Mouse (Mus musculus) kidney, postnatal 25 days (tissue): ENCODE measurements around the gene Actc1.

Experiments used
- DNase-seq, 2 experiments: peaks; one replicate each; pipeline ENCODE4 v3.0.0; 2021; ENCODE audit warnings: mixed read lengths in 2 of 2

Actc1 gene

DNA sequence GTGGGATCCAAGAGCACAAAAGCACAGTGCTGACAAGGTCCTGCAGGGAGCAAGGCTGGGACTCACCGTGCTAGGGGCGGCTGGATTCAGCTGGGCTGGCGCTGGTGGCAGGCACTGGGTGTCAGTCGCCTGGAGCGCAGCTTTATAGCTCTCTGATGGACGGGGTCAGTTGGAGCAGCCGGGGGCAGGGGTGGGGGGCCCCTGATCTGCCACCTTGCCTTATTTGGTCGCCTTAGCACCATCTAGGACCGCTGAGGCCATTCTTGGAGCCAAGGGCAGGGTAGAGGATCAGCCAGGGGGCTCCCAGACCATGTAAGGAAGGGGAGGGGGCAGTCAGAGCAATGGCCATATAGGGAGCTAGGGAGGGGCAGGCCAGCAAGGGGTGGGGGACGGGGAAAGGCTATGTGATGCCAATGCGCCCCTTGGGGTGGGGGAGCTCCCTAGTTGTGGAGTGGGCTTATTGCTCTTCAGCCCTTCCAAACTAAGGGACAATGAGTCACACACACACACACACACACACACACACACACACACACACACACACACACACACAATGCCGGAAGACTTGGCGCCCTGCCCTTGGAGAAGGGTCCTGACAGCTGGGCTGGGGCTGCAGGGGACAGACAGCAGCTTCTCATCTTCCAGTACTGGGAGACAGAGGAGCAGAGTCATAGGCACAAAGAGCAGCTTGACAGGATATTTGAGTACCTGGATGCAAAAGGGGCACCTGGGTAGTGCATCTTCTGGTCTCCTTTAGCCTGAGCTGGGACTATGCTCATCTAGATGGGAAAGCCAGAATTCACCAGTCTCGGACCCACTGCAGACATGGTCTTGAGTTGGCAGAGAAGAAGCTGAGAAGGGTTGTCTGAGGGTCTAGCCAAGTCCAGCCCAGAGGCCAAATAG, at the start of gene Actc1:
TSS of gene Actc1 (minus strand) at position 853 of the 903 bp plus-strand sequence.
- no peak for DNase-seq

DNA sequence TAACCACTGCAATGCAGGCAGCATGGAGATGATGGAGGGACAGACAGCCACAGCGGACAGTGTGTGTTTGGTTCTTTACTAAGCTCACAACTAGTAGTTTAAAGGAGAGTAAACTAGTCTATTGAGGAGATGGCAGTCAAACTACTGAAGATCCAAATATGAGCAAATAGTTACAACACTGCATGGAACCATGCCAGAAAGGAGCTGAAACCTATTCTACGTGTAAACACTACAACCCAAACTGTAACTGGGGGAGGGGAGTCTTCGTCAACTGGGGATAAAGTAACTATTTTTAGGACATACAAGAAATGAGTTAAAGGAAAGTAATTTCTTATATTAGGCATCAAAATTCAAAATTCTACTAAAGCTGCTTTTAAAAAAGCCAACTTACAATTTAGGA, 49.1 kb upstream of the Actc1 start:
- no peak for DNase-seq

DNA sequence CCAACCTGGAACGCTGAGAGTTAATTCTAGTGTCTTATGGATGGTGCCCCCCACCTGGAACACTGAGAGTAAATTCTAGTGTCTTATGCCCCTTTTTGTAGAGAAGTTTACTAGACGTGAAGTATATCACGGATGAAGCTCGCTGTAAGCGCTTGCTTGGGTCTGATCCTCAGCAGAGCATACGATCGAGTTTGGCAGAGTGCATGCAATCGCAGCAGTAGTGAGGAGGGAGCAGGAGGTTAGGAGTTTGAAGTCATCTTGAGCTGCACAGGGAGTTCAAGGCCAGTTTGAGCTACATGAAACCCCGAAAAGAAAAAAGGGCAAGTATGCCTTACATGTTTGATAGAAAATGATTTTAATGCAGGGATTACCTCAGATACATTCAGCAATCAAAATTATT, 47.5 kb upstream of the Actc1 start:
- no peak for DNase-seq

DNA sequence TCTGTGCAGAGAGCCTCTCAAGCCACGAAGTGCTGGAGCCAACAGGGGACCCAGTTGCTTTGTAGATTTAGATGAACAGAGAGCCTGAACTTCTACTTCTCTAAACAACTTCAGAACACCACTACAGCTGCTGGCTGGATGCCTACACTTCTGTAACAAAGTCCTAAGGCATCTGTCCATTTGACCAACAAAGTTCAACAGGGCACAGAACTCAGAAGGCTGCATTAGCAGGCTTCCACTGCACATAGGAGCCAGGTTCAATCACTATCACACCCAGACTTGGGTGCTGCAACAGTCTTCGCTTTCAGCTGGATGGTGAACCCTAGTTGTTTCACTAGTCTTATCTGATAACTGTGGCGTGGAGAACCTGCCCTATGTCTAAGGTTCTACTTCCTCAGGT, 46.5 kb upstream of the Actc1 start:
- peak in 1 of 2 experiments; percentile 10 for DNase-seq

DNA sequence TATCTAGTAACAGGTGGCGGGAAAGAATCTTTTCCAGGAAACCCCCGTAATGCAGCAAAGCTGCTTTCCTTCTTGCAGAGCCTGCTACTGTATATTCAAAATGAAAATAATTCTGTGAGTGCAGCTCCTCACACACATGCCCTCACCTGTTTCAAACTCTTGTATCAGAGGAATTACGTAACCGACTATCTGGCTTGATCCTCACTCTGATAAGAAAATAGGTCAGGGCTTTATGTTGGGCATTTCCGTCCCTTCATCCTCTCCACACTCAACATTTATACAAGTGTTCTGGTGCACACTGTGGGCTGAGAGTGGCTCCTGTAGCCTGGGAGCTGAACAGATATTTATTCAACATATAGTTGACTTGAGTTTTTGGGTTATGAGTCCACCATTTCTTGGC, 45.8 kb upstream of the Actc1 start:
- no peak for DNase-seq

DNA sequence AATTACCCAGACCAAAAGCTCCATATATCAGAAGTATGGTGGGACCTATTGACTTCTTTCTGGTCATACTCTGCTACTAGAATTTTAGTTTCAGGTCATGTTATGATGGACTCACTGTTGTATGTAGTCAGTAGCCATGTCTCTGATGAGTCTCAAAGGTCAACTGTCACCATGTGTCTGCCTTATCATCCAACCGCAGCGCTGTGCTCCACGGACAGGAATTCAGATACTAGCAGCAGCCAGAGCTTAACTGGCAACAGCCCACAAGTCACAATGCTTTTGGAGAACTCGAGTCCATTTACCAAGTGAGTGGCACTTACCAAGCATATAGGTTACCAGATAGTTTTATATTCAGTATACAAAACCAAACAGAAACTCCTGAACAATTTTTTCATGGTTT, 44.3 kb upstream of the Actc1 start:
- DNase-seq = no peak

DNA sequence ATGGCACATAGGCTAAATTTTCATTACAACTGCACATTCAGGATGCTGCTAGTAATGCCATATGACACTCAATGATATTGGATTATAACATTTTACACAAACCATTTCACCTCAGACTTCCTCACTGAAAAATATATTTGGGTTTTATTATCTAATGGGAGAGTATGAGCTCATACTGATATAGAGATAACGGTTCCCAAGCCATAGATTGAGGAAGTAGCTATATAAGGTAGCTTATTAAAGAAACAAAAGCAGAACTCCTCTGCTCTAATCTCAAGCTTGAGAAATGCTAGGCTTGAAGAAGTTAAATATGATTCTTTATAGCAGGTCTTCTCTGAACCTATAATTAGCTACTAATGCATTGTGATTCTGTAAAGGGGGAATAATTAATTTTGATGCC, 43.2 kb upstream of the Actc1 start:
- DNase-seq = no peak

DNA sequence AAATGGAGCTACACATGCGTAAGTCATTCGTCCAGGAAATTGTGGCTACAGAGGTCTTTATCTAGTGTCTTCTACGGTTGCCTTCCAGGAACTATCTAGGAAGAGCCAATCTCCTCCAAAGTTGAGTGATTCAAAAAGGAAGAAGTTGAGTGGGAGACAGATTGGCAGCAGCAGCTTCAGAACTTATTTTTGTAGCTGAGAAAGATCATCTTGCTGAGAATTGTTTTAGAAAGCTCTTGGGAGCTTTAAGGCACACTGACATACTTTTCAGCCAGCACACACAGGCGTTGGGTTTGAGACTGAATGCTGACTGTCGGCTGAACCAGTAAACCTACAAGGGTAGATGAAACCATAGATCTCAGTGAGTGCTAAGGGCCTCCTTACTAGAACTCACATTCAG, 42.0 kb upstream of the Actc1 start:
- no peak for DNase-seq

DNA sequence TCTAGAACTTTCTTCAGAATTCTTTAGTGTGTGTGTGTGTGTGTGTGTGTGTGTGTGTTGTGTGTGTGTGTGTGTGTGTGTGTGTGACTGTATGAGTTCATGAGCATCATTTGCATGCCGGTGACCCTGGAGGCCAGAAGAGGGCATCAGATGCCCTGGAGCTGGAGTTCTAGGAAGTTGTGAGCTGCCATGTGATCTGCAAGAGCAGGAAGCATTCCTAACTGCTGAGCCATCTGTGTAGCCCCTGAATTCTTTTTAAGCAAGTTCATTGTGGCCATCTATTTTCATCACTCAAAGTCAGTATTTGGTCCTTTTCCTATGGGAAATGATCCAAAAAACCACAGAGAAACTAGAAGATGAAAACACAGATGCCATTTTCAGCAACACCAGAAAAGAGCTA, 41.3 kb upstream of the Actc1 start:
- no peak for DNase-seq

DNA sequence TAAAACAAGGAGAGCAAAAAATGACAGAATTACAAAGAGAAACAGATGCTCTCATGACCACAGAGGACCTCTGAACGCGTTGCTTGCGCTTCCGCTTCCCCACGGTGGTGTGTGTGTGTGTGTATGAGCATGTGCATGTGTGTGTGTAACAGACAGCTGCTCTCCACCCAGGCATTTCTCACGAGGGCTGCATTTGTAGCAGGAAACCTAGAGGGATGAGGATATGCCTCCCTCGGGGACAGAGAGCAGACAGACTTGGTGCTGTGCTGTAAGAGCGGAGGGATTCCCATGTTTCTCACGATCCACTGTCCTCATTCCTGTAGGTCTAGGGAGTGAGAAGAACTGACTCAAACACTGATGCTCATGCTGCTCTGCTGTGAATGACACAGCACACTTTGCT, 40.2 kb upstream of the Actc1 start:
- DNase-seq = no peak

DNA sequence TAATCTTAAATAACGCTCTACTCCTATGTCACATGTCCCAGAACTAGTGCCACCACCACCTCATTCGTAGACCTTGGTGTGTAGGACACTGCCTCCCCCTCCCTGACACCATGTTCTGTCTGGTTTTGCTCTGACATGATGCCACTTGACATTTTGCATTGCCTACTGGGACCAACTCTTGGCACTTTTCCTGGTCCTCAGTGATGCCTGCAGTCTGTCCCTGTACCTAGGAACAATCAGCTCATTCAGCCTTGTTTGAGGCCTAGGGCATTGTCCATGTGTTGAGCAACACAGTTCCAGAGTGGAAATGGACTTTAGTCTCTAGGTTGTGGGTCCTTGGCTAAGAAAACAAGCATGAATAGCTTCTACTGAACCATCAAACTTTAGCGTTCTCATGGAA, 36.5 kb upstream of the Actc1 start:
- peak; percentile 10 to 40 for DNase-seq

DNA sequence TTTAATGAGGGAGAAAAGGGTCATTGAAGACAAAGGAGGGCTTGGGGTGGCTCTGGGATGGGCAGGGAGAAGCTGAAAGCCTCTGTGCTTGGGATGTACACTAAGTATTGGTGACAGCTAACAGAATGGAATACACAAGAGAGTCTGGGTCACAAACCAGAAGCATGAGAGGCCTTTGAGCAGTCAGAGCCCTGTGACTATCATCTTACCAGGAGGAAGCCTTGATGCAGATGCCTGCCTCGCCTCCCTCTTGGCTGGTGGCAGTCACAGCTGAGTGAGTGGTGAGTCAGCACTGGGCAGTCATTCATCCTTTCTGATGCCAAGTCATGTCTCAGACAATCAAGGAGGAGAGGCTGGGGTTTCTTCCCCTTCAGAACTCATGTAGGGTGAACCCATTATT, 33.9 kb upstream of the Actc1 start:
- no peak for DNase-seq

DNA sequence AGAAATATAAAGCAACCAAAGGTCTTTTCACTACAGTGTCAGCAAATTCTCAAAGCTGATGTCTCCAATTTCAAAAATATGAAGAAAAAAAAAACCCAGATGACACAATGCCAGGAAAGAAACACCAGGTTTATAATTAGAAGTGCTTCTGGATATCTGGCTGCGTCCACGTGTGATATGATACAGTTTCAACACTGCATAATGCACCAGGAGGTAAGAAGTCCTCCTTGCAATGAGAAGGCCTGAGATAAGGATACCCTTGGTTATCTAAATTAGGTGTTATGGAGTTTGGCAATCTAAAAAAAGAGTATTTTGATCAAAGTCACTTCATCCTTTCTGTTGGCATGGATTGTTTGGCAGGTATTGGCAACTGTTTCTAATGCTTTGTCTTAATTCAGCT, 18.5 kb upstream of the Actc1 start:
- DNase-seq = no peak

DNA sequence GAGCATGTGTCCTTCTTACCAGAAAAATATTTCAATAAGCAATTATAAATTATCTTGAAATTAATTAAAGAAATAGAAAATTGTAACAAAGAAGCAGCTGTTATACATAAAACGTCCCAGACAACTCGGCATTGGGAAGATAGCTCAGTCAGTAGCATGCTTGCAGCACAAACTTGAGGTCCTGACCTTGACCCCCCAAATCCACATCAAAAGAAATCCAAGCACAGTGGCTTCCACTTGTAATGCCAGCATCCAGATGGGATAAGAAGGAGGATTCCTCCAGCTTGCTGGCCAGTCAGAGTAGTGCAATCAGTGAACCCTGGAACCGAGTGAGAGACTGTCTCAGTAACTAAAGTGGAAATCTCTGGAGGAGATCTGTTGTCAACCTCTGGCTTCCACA, 12.9 kb upstream of the Actc1 start:
- no peak for DNase-seq

DNA sequence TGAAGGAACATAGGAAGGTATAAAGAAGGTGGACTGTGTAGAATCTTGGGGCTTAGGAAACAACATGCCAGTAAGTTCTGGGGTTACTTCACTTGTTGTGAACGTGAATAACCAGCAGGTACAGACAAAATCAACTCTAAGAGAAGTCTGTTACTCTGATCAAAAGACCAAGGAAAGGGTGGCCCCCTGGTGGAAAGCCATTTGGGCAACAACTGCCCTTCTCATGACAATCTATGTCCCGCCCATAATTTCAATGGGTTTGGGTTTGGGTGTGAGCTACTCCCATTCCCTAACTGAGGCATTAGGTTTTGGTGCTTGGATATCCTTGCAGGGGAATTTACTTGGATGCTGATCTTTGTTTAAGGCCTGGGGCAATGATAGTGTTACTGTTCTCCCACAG, 10.7 kb upstream of the Actc1 start:
- DNase-seq = no peak

DNA sequence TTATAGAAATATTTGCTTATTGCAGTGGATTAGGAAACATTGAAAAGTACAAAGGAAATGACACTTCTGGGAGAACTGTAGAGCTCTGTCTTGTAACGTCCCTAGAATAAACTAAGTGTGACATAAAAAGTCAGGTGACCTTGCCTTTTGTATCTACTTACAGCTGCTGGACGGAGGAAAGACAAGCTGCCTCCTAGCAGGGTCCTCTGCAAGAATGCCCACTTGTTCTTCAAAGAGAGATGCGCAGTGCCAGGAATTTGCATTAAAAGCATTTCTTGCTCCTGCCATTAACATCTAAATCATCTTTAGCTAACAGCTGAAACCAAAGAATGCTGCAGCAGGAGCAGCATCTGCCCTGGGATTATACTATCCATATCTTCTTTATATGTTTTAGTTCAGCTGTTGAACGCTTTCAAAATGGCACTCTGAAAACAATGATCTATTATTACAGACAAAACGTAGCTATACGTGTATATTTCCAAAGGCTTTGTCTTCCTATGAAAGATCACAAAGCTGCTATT, 6.8 kb upstream of the Actc1 start:
- DNase-seq = no peak

DNA sequence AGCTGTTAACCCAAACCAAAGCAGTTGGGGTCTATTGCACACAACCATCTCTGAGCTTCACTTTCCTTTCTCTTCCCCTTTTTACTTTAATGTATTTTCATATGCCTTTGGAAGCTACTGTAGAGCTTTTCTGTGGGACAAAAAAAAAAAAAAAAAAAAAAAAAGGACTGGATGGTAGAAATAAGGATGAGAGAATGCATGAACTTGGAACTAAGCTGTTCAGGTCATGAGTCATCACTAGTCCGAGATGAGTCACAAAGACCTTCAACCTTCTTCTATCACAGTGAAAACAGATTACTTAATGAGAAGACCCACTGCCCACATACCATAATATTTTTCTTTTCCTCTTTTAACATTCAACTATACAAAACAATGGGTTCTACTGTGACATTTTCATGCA, 6.3 kb upstream of the Actc1 start:
- DNase-seq = no peak

DNA sequence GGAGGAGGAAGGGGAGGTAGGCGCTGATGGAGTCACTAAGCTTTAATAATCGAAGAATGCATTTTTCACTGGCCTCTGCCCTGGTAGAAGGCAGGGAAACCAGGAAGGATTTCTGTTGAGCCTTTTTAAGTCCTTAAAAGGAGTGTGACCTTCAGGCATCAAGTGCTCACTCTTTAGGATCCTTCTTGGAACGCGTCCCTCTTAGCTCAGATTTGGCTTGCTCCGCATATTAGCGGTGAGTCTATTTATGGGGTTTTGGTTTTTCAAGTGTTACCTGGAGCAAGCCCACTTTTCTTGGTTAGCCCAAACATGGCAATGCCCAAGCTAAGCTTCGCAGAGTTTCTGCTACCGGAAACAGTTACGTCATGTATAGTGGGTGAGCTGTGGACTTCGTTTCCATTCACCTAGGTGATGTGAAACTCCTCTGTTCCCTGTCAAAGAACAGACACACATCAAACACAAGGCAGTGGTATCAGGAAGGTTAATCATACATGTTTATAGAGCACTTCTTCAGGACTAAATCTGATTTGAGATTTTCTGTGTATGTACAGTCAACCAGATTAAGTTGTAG, 5.0 kb upstream of the Actc1 start:
- DNase-seq = no peak

DNA sequence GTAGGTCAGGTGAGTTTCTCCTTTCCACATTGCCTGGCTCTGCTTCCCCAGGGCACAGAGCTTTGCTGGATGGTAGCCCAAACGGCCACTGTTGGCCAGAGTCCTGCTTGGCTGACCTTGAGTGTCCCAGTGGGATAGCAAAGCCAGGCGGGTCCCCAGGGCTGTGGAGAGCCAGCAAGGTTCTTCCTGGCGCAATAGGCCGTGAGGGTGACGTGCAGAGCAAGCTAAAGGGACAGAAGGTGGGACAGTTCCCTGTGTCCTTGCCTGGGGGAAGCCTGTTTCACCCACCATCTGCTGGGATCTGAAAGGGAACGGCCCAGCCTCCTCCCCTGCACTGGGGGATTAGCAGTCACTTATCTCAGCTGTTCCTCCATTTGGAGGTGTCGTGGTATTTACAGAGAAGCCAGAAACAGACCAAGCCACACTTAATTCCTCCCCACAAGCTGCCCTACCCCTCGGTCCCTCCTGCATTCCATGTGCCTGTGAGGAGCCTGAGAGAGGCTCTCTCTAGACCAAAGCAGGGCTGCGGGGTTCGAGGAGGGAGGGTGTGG, 4.0 kb upstream of the Actc1 start:
- peak; percentile 62 to 76 for DNase-seq

DNA sequence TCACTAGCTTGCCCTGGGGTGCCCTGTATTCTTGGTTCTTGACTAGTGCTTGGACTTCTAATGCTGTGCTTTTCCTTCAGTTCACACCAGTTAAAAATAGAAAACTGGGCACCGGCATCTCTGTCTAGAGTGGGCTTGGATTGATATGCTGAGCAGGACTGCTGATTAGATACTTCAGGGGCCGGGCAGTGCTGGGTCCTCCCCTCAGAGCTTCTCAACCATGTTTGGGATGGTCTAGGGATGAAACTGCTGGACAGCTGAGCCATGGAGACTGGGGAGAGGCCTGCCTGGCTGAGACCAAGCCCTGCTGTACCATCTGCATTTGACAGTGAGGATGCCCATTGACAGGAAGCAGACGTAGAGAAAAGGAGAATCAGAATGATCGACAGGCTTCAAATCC, 781 bp upstream of the Actc1 start:
- DNase-seq = no peak

DNA sequence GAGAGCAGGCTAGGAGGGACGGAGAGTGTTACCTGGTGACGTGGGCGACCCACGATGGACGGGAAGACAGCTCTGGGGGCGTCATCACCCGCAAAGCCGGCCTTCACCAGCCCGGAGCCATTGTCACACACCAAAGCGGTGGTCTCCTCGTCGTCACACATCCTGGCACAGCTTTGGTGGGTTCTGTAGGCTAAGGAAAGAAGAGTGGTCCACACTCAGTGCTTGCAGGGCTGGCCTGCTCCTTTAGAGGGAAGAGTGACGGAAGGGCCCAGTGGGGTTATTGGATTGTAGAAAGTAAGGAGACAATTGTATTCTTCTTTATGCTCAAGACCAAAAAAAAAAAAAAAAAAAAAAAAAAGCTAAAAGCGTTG, 1.5 kb downstream of the Actc1 start:
- no peak for DNase-seq

DNA sequence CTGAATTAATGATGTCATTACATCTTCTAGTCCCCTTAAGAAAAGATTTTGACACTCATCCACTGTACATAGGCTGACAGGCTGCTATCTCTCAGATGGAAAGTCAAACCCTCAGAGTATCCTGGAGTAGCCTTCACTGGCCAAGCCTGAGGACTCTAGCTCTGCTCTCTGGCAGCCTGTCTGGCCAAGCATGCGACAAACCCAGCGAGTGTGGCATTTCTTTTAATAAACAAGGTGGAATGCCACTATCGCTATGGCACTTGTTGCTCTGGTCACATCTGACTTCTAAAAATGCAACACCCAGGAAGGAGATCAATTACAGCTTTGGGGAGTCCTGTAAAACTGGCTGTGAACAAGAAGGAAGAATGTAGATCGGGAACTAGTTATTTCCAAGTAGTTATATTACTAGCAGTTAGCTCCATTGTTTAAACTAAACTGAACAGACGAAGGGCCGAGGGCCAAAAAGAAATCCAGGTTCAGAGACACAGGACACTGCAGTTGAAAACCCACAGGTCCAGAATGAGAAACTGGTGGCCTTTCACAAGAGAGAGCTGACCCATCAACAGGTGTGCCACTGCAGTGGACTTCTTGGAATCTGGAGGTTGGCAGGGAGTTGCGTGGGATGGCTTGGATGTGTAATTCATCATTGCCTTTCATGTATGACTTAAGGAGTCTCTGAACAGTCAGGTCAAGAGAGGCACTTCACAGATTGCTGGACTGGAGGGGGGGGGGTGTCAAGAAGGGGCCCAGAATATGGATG, 2.1 kb downstream of the Actc1 start:
- no peak for DNase-seq

DNA sequence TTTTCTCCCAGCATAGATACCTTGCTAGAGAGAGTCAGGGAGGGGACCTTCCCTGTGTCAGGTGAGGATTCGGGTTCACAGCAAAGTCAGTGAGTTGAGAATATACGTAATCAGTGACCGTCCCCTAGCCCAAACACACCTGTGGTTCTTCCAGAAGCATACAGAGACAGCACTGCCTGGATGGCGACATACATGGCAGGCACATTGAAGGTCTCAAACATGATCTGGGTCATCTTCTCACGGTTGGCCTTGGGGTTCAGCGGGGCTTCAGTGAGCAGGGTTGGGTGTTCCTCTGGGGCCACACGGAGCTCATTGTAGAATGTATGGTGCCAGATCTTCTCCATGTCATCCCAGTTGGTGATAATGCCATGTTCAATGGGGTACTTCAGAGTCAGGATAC, 3.2 kb downstream of the Actc1 start:
- no peak for DNase-seq

DNA sequence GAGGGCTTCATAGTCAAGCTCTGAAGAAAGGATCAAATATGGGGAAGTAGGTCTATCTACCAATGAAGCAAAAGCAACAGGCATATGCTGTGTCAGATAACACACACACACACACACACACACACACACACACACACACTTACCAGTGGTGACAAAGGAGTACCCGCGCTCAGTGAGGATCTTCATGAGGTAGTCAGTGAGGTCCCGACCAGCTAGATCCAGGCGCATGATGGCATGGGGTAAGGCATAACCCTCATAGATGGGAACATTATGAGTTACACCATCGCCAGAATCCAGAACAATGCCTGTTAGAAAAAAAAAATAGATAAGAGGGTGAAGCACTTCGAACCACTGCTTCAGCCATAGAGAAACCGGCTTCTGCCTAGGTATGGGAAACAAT, 4.0 kb downstream of the Actc1 start:
- no peak for DNase-seq
